Comparison of ENCODE assay signal across 26 mouse cellular contexts in the genomic region with DNA sequence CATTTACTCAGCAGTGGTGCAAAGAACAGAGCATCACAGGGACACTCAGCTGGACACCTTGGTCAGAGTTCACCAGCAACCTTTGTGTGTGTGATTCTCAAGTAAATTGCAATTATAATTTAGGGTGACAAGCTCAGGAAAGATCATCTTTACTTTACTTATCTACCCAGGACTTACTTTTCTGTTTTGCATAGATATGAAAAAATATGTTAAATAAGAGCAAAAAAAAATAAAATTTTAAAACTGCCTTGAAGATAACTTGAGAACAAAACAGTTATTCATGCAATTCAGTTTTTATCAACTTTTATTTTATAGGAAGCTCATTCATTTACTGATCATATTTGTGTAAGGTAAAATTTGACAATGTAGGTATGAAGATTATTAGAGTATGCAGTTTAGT.
"Had no signal": no experiment of that assay in that cellular context is flagged by ENCODE, and none has a peak within 500 bp of the region (broad histone marks: within the 10 kb centered on the region; RNA-seq: fewer than 3 reads in every experiment).

No protein-coding gene starts in this region.

- H3K9me3 ChIP-seq: embryonic facial prominence, embryonic 10.5 days; embryonic facial prominence, embryonic 12.5 days; embryonic facial prominence, embryonic 13.5 days; embryonic facial prominence, embryonic 15.5 days; forebrain, embryonic 10.5 days; forebrain, embryonic 12.5 days; forebrain, embryonic 13.5 days; forebrain, embryonic 15.5 days had no signal

- H3K36me3 ChIP-seq: embryonic facial prominence, embryonic 10.5 days; embryonic facial prominence, embryonic 12.5 days; embryonic facial prominence, embryonic 13.5 days; embryonic facial prominence, embryonic 15.5 days; forebrain, embryonic 10.5 days; forebrain, embryonic 12.5 days; forebrain, embryonic 15.5 days had no signal

- H3K4me1 ChIP-seq: embryonic facial prominence, embryonic 10.5 days; embryonic facial prominence, embryonic 12.5 days; embryonic facial prominence, embryonic 13.5 days; embryonic facial prominence, embryonic 15.5 days; forebrain, embryonic 10.5 days; forebrain, embryonic 12.5 days; forebrain, embryonic 13.5 days; forebrain, embryonic 15.5 days had no signal

- H3K9ac ChIP-seq: embryonic facial prominence, embryonic 12.5 days; embryonic facial prominence, embryonic 13.5 days; embryonic facial prominence, embryonic 15.5 days; forebrain, embryonic 12.5 days; forebrain, embryonic 13.5 days; forebrain, embryonic 15.5 days; forebrain, postnatal 0 days had no signal

- H3K4me3 ChIP-seq: embryonic facial prominence, embryonic 10.5 days; embryonic facial prominence, embryonic 12.5 days; embryonic facial prominence, embryonic 13.5 days; embryonic facial prominence, embryonic 15.5 days; erythroblast, embryonic 14.5 days; forebrain, embryonic 10.5 days; forebrain, embryonic 12.5 days; forebrain, embryonic 13.5 days; forebrain, embryonic 15.5 days; gastrocnemius, adult 2 months; heart, adult 2 months had no signal

- DNase-seq: cerebellum, adult 8-10 months; cerebellum, adult 9-10 months; cerebellum, adult 9-11 months; cerebellum, postnatal 10 days; cerebellum, postnatal 14 days; cerebellum, postnatal 25 days; cerebellum, postnatal 36 days; embryo, embryonic 11 days; forebrain, postnatal 0 days; gastrocnemius, adult 2 months; gastrocnemius, postnatal 10 days; gastrocnemius, postnatal 14 days; gastrocnemius, postnatal 25 days; gastrocnemius, postnatal 36 days; heart, adult 11 months; heart, adult 18-20 months; heart, adult 2 months had no signal

- H3K27me3 ChIP-seq: embryonic facial prominence, embryonic 12.5 days; embryonic facial prominence, embryonic 13.5 days; embryonic facial prominence, embryonic 15.5 days; forebrain, embryonic 12.5 days; forebrain, embryonic 13.5 days; forebrain, embryonic 15.5 days had no signal

- H3K27ac ChIP-seq: embryonic facial prominence, embryonic 10.5 days; embryonic facial prominence, embryonic 12.5 days; embryonic facial prominence, embryonic 13.5 days; embryonic facial prominence, embryonic 15.5 days; forebrain, embryonic 10.5 days; forebrain, embryonic 12.5 days; forebrain, embryonic 13.5 days; forebrain, embryonic 15.5 days; gastrocnemius, adult 2 months; heart, adult 2 months had no signal
